Mouse (Mus musculus): ENCODE results near the gene Pigq. TPM values are rescaled to one million over a fixed set of nuclear protein-coding genes. Genes with fewer than 3 reads are reported as not detected.
A peak's percentile ranks its signal among the peaks of the same experiment; 100 is the strongest.

The Pigq gene
- polyA plus RNA-seq, 1 experiment: 156 TPM

DNA sequence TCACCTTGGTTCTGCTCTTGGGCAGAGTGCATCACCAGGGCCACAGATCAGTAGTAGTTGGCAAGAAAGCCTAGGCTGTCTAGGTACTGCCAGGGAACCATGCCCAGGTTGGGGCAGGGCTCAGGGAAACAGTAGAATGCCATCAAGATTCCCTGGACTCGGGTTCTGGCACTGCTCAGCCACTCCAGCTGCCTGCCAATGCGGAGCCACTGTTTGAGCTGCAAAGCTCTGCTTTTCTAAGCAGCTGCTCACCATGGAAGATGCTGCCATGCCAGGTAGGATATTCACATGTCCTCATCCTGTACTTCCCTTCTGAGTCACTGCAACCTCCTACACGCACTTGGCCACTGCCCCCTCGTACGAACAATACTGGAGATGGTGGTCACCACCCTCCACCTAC lies 36.1 kb upstream of the Pigq start:
- Histone ChIP-seq H3K4me3 (ENCODE audit: insufficient read depth, low read length) (no peak overlapping the region), H3K4me1 (ENCODE audit: control insufficient read depth, insufficient read depth, low read length) (peaks cover 10% of the 10 kb centered on the region), H3K27ac (ENCODE audit: insufficient read depth, low read length) (0 out of 2 replicates have a peak overlapping the region, but pooled peaks have one; percentile 9)
- no peak for TF ChIP-seq POLR2A (IDR thresholded peaks at IDR 0.05; ENCODE audit: extremely low read depth, insufficient read depth, low read length)
- no peak for TF ChIP-seq CTCF (IDR thresholded peaks at IDR 0.05; ENCODE audit: extremely low read depth, insufficient read depth, low read length)

DNA sequence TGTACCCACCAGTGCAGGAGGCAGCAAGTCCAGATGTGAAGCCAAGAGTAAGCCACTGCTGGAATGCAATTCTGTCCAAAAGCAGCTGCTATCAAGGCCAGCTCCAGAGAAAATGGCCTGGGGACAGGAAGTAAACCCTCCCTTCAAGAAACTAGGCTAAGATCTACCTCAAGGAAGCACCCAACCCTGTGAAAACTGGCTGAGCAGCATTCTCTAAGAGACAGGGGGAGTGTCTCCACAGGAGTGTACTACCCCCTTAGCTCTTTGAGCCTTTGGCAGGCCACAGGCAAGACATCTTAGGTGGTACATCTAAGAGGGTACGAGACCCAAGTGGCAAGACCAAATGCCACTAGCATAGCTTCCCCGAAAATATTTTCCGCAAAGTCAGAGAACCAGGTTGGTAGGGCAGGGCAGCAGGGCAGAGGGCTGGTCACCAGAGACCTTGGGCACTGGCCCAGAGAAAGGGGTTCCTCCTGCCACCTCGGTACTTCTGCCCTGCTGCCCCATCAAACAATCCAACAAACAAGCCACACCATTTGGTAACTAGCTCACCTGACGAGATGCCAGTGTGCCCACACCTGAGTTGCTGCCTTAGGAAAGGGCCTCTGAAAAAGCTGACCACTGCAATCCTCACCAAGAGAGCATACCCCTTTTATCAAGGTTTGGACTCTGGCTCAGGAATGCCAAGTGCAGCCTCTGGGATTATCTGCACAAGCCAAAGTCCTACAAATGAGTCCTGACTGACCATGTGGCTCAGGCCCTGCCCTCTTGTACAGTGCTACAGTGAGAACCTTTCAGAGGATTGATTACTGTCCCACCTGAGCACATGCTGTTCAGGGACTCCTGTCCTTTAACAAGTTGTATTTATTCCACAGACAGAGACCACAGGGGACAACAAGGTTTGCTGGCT lies 35.3 kb upstream of the Pigq start:
- TF ChIP-seq POLR2A (IDR thresholded peaks at IDR 0.05; ENCODE audit: extremely low read depth, insufficient read depth, low read length) (no peak), CTCF (IDR thresholded peaks at IDR 0.05; ENCODE audit: extremely low read depth, insufficient read depth, low read length) (no peak)
- Histone ChIP-seq H3K4me1 (ENCODE audit: control insufficient read depth, insufficient read depth, low read length) (peaks cover 10% of the 10 kb centered on the region), H3K4me3 (ENCODE audit: insufficient read depth, low read length) (no peak overlapping the region), H3K27ac (ENCODE audit: insufficient read depth, low read length) (0 out of 2 replicates have a peak overlapping the region, but pooled peaks have one; percentile 9)

DNA sequence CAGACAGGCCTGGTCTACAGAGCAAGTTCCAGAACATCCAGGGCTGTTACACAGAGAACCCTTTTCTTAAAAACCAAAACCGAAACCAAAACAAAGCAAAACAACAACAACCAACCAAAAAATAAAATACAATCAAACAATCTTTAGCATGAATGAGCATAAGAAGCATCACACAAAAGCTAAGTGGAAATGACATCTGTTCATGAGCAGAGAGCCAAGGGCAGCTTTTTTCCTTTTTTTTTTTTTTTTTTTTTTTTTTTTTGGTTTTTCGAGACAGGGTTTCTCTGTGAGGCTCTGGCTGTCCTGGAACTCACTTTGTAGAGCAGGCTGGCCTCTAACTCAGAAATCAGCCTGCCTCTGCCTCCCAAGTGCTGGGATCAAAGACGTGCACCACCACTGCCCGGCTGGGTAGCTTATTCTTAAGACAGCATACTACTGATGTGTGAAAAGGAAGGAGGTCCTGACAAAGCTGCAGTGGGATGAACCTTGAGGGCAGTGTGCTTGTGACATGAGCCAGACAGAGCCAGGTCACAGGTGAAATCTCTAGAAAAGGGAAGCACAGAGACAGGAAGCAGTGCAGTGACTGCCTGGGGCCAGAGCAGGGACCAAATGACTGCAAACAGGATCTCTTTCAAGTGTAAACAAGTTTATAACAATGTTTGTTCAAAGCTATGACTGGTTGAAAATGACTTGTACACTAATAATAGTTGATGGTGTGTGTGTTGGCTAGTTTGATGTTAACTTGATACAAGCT lies 26.4 kb upstream of the Pigq start:
- H3K4me3 ChIP-seq (ENCODE audit: insufficient read depth, low read length): no peak overlapping the region
- TF ChIP-seq POLR2A (IDR thresholded peaks at IDR 0.05; ENCODE audit: extremely low read depth, insufficient read depth, low read length) (no peak), CTCF (IDR thresholded peaks at IDR 0.05; ENCODE audit: extremely low read depth, insufficient read depth, low read length) (no peak)
- H3K27ac ChIP-seq (ENCODE audit: insufficient read depth, low read length): no peak overlapping the region
- no peaks in the 10 kb centered on the region for H3K4me1 ChIP-seq (ENCODE audit: control insufficient read depth, insufficient read depth, low read length)

DNA sequence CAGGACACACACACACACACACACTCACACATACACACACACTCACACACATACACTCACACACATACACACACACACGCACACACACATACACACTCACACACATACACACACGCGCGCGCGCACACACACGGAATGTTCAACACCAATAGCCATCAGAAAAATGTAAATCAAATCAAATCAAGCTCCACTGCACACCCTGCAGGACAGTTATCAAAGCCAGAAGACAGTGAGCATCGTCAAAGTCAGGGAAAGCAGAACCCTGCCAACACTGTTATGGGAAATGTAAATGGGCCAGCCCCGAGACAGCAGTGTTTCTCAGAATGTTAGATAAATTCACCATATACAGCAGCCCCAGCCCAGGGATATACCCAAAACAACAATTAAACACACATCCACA lies 25.7 kb upstream of the Pigq start:
- TF ChIP-seq CTCF (IDR thresholded peaks at IDR 0.05; ENCODE audit: extremely low read depth, insufficient read depth, low read length) (0 out of 2 replicates have a peak, but pooled peaks have one; percentile 4), POLR2A (IDR thresholded peaks at IDR 0.05; ENCODE audit: extremely low read depth, insufficient read depth, low read length) (no peak)
- Histone ChIP-seq H3K4me1 (ENCODE audit: control insufficient read depth, insufficient read depth, low read length) (no peaks in the 10 kb centered on the region), H3K27ac (ENCODE audit: insufficient read depth, low read length) (no peak overlapping the region), H3K4me3 (ENCODE audit: insufficient read depth, low read length) (no peak overlapping the region)

DNA sequence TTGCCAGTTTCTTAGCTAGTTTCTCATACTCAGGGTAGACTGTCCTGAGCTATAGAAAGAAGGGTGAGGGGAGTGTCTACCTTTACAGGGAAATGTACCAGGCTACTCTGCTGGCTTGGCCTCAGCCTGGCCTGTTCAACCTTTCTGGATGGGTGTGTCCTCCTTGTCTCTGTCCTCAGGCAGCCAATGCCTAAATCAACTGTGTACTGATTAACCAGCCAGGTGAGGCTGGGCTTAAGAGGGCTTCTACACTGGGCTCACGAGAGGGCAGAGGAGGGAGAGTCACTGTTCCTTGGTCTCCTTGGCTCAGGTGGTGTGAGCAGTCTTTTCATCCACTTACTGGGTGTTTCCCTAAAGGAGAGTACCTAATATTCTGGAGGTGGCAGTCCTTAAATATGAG lies 23.4 kb upstream of the Pigq start:
- no peak overlapping the region for H3K4me3 ChIP-seq (ENCODE audit: insufficient read depth, low read length)
- H3K27ac ChIP-seq (ENCODE audit: insufficient read depth, low read length): 0 out of 2 replicates have a peak overlapping the region, but pooled peaks have one; percentile 17
- no peaks in the 10 kb centered on the region for H3K4me1 ChIP-seq (ENCODE audit: control insufficient read depth, insufficient read depth, low read length)
- no peak for TF ChIP-seq POLR2A (IDR thresholded peaks at IDR 0.05; ENCODE audit: extremely low read depth, insufficient read depth, low read length)
- no peak for TF ChIP-seq CTCF (IDR thresholded peaks at IDR 0.05; ENCODE audit: extremely low read depth, insufficient read depth, low read length)

DNA sequence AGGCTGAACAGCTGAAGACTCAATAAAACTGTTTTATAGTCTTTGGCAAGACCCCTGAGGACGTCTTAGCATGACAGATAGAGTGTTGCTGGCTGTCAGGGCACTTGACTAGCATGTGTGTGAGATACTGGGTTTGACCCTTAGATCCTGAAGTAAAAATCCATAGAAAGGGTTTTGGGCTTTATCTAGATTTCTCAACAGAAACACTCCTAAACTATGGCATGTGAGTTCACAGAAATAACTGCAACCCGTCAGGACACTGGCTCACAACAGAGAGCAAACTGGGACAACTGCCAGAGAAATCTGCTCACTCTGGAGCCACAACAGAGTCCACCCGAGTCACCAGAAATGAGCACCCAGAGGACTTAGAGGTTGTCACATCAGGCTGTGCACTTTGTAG lies 22.9 kb upstream of the Pigq start:
- Histone ChIP-seq H3K27ac (ENCODE audit: insufficient read depth, low read length) (0 out of 2 replicates have a peak overlapping the region, but pooled peaks have one; percentile 17), H3K4me3 (ENCODE audit: insufficient read depth, low read length) (no peak overlapping the region), H3K4me1 (ENCODE audit: control insufficient read depth, insufficient read depth, low read length) (no peaks in the 10 kb centered on the region)
- TF ChIP-seq POLR2A (IDR thresholded peaks at IDR 0.05; ENCODE audit: extremely low read depth, insufficient read depth, low read length): no peak
- no peak for TF ChIP-seq CTCF (IDR thresholded peaks at IDR 0.05; ENCODE audit: extremely low read depth, insufficient read depth, low read length)

DNA sequence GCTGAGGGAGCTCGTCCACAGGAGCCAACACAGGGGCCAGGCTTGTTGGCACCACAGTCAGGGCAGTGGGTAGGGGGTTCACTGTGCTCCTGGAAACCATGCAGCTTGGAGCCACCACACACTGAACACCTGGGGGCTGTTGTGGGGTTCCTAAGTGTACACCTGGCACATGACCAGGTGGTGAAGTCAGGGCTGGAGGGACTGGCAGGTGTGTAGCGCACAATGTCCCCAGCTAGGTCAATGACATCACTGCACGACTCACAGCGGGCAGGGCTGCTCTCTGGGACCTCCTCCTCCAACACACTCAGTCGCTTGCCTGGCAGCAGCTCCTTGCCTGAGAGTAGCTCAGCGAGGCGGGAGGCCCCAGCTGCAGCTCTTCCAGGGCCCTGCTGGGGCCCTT lies 19.5 kb upstream of the Pigq start:
- TF ChIP-seq CTCF (IDR thresholded peaks at IDR 0.05; ENCODE audit: extremely low read depth, insufficient read depth, low read length): no peak
- TF ChIP-seq POLR2A (IDR thresholded peaks at IDR 0.05; ENCODE audit: extremely low read depth, insufficient read depth, low read length): no peak
- Histone ChIP-seq H3K4me1 (ENCODE audit: control insufficient read depth, insufficient read depth, low read length) (no peaks in the 10 kb centered on the region), H3K27ac (ENCODE audit: insufficient read depth, low read length) (no peak overlapping the region)

DNA sequence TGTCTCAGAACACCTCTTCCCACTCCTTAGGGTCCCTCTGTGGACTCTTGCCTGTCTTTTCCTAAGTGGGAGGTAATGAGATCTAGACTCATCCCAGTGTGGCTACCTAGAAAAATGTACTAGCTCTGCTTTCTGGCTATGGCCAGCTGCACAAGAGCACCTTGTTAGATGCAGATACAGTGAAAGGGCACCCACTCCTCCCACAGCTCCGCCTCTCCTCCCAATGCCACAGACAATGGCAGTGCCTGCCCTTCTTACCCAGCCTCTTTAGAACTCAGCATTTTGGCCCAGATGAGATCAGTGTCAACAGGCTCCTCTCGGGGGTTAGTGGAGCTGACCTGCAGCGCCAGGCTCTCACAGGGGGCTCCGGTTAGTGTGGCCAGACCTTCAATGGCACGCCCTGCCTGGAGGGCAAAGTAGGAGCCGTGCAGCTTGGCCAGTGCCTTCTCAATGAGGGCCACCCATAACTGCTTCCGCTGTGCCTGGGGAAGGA lies 17.7 kb upstream of the Pigq start:
- H3K4me3 ChIP-seq (ENCODE audit: insufficient read depth, low read length): no peak overlapping the region
- no peaks in the 10 kb centered on the region for H3K4me1 ChIP-seq (ENCODE audit: control insufficient read depth, insufficient read depth, low read length)
- no peak overlapping the region for H3K27ac ChIP-seq (ENCODE audit: insufficient read depth, low read length)
- no peak for TF ChIP-seq POLR2A (IDR thresholded peaks at IDR 0.05; ENCODE audit: extremely low read depth, insufficient read depth, low read length)
- no peak for TF ChIP-seq CTCF (IDR thresholded peaks at IDR 0.05; ENCODE audit: extremely low read depth, insufficient read depth, low read length)

More for the DNA sequence above, 19.5 kb upstream of the Pigq start:
- H3K4me3 ChIP-seq (ENCODE audit: insufficient read depth, low read length): no peak overlapping the region

DNA sequence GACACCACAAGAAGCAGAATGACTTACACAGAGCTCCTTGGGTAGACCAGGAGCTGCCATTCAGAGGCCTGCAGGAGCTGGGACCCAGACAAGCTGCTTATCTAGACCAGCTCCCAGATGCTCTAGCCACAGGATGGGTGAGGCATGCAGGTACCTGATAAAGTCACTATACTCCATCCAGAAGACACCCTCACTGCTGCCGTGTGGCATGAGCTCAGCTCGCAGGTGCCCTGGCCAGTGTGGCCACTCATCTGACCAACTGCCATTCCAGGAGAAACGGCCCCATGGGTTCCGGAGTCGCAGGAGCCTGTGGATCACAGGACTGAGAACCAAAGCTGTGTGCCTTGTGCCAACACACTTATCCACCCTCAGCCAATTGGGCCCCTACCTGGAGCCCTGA lies 16.8 kb upstream of the Pigq start:
- H3K4me1 ChIP-seq (ENCODE audit: control insufficient read depth, insufficient read depth, low read length): no peaks in the 10 kb centered on the region
- no peak overlapping the region for H3K4me3 ChIP-seq (ENCODE audit: insufficient read depth, low read length)
- no peak for TF ChIP-seq POLR2A (IDR thresholded peaks at IDR 0.05; ENCODE audit: extremely low read depth, insufficient read depth, low read length)
- no peak for TF ChIP-seq CTCF (IDR thresholded peaks at IDR 0.05; ENCODE audit: extremely low read depth, insufficient read depth, low read length)
- H3K27ac ChIP-seq (ENCODE audit: insufficient read depth, low read length): no peak overlapping the region
